Mouse (Mus musculus): Measurements from ENCODE around the gene Usp7. TPM values are rescaled to one million over a fixed set of nuclear protein-coding genes. Genes with fewer than 3 reads are reported as not detected.
A peak's percentile ranks its signal among the peaks of the same experiment; 100 is the strongest.
"Not testable (repeated sequence)": the region's sequence is repeated elsewhere in the genome, so short reads cannot be mapped to it uniquely, and the experiment has no call there.

Gene Usp7
- polyA plus RNA-seq, 1 experiment from 2014 or later: 30.3 TPM

DNA sequence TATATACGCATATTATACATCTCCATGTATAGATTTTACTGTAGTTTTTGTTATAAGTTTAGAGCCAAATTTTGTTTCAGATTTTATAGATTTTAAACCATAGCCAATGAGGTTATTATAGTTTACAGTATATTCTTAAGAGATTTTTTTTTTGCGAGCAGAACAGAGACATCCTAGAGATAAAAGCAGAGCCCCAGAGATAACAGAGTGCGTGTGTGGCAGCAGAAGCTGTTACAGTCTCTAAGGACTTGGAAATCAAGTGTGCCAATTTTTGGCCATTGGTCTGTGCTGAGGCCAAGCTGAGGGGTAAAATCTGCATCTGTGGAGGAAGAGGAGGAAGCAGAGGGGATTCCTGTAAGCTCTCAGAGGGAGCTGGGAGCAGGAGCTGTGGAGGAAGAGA lies 11.9 kb downstream of the Usp7 start:
- 92% methylated on average over 3 of the region's 3 CpGs for WGBS
- no peak for ATAC-seq
- H3K4me2 ChIP-seq (replicated peaks): no peak overlapping the region
- no peak overlapping the region for H3K4me3 ChIP-seq (replicated peaks)
- no peaks in the 10 kb centered on the region for H3K9me3 ChIP-seq
- H3K36me3 ChIP-seq: no peaks in the 10 kb centered on the region
- H3K27me3 ChIP-seq: no peaks in the 10 kb centered on the region
- H3K9ac ChIP-seq (replicated peaks): no peak overlapping the region
- 0 out of 2 replicates have a peak, but pooled peaks cover 3% of the 10 kb centered on the region for H3K4me1 ChIP-seq (replicated peaks)
- H3K27ac ChIP-seq: no peak overlapping the region

DNA sequence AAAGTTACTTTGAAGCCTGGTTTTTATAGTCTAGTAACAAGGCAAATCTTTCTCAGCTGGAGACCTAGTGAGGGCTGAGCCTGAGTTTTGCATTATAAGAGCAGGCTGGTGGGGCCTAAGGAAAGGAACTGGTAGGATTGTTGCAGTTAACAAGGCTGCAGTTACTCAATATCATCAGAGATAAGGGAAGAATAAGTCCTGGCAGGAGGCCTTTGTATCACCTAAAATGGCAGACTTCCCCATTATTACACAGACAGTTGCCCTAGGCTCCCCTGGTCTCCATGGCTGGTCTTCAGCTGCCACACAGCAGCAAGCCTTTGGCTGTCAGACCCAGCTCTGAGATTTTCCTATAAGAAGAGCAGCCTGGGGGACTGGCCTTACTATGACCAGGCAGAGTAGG lies 13.4 kb downstream of the Usp7 start:
- Histone ChIP-seq H3K27me3 (no peaks in the 10 kb centered on the region), H3K9me3 (no peaks in the 10 kb centered on the region), H3K27ac (no peak overlapping the region), H3K36me3 (no peaks in the 10 kb centered on the region), H3K4me2 (replicated peaks) (no peak overlapping the region), H3K4me1 (replicated peaks) (0 out of 2 replicates have a peak, but pooled peaks cover 3% of the 10 kb centered on the region), H3K4me3 (replicated peaks) (no peak overlapping the region), H3K9ac (replicated peaks) (no peak overlapping the region)
- ATAC-seq: no peak

DNA sequence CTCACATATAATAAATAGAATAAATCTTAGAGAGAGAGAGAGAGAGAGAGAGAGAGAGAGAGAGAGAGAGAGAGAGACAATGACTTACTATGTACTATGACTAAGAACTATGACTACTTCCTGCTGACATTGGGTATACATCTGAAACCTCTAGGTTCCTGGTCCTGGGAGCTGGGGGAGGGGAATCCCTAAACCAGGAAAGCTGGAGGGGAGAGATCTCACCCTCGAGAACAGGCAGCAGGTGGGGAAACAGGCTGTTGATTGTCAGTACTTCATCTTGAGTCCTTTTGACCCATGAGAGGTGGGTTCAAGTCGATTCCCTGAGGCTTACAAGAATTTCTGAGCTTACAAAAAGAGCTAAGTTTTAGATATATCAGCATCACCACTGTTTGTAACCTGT lies 14.9 kb downstream of the Usp7 start:
- Histone ChIP-seq H3K9me3 (no peaks in the 10 kb centered on the region), H3K4me2 (replicated peaks) (no peak overlapping the region), H3K4me1 (replicated peaks) (0 out of 2 replicates have a peak, but pooled peaks cover 3% of the 10 kb centered on the region), H3K36me3 (no peaks in the 10 kb centered on the region), H3K27ac (no peak overlapping the region), H3K9ac (replicated peaks) (no peak overlapping the region), H3K27me3 (no peaks in the 10 kb centered on the region), H3K4me3 (replicated peaks) (no peak overlapping the region)
- no peak for ATAC-seq
- WGBS: 74% methylated on average over 2 of the region's 2 CpGs

DNA sequence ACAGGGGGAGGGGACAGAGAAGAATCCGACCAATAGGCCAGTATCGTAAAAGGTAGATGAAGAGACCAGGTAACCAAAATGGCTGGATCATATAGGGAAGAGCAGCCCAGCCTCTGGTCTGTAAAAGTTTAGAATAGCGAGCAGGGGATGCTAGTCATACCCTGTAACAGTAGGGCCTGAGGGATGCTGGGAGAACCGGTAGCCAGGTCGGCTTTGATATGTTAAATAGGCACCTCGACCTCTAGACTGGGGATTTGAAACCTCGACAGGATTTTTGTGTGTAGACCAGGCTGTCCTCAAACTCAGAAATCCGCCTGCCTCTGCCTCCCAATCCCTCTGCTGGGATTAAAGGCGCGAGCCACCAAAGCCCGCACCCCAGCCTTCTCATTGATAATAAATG lies 15.5 kb downstream of the Usp7 start:
- no peaks in the 10 kb centered on the region for H3K9me3 ChIP-seq
- H3K4me1 ChIP-seq (replicated peaks): 0 out of 2 replicates have a peak, but pooled peaks cover 3% of the 10 kb centered on the region
- no peak overlapping the region for H3K9ac ChIP-seq (replicated peaks)
- ATAC-seq: no peak
- H3K27me3 ChIP-seq: no peaks in the 10 kb centered on the region
- H3K36me3 ChIP-seq: no peaks in the 10 kb centered on the region
- no peak overlapping the region for H3K27ac ChIP-seq
- H3K4me2 ChIP-seq (replicated peaks): no peak overlapping the region
- H3K4me3 ChIP-seq (replicated peaks): no peak overlapping the region
- 92% methylated on average over 11 of the region's 11 CpGs for whole genome bisulfite sequencing

DNA sequence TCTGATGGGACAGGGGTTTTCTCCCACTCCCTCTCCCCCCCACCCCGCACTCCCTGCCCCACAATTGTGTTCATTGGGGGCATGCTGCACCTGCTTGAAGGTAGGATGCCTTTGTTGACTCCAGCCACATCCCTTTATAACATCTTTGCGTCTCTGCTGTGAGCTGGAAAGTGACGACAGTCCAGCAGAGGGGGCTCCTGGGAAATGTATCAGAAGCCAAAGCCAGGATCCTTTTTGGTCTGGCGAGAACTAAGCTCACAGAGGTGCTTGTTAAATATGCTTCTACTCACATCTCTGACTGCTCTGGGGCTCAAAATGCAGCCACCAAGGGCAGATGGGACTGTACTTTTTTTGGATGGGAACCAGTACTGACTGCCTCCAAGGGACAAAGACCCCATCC lies 21.0 kb downstream of the Usp7 start:
- Histone ChIP-seq H3K9ac (replicated peaks) (no peak overlapping the region), H3K27ac (no peak overlapping the region), H3K4me3 (replicated peaks) (no peak overlapping the region), H3K36me3 (no peaks in the 10 kb centered on the region), H3K4me2 (replicated peaks) (no peak overlapping the region), H3K9me3 (no peaks in the 10 kb centered on the region), H3K4me1 (replicated peaks) (no peaks in the 10 kb centered on the region), H3K27me3 (no peaks in the 10 kb centered on the region)
- no peak for ATAC-seq
- 36% methylated on average over 4 of the region's 4 CpGs for WGBS

DNA sequence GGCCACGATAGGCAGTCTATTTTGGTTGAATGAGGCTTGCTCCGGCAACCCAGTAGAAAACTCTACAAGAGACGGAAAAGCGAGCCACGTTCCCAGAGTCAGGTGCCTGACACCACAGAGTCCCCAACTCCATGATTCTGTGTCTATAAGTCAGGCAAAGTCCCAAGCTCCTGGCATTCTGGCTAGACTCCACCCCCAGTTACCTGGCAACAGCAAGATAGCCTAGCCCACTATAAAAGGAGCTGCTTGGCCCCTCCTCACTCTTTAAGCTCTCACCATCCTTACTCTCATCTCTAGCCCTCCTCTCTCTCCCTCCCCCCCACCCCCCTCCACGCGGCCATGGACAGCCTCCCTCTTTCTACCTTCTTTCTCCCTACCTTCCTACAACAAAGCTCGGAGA lies 21.8 kb downstream of the Usp7 start:
- H3K9me3 ChIP-seq; ATAC-seq; H3K4me2 ChIP-seq (replicated peaks); H3K27me3 ChIP-seq; H3K4me3 ChIP-seq (replicated peaks); H3K27ac ChIP-seq; H3K4me1 ChIP-seq (replicated peaks); H3K36me3 ChIP-seq; H3K9ac ChIP-seq (replicated peaks): not testable (repeated sequence)
- WGBS: 60% methylated on average over 8 of the region's 8 CpGs

DNA sequence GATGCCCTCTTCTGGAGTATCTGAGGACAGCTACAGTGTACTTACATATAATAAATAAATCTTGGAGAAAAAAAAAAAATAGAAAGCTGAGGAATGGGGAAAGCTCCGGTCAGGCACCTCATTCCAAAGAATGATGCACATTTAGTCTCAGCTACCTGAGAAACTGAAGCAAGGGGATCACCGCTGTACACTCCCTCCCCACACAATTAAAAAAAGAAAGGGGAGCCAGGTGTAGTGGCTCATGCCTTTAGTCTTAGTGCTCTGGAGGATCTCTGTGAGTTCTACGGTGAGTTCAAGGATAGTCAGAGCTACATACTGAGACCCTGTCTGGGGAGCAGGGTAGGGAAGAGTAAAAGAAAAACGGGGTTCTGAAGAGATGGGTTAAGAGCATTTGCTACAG lies 22.6 kb downstream of the Usp7 start:
- Histone ChIP-seq H3K4me3 (replicated peaks) (no peak overlapping the region), H3K4me1 (replicated peaks) (no peaks in the 10 kb centered on the region), H3K9ac (replicated peaks) (no peak overlapping the region), H3K9me3 (no peaks in the 10 kb centered on the region), H3K4me2 (replicated peaks) (no peak overlapping the region), H3K27me3 (no peaks in the 10 kb centered on the region), H3K27ac (no peak overlapping the region), H3K36me3 (no peaks in the 10 kb centered on the region)
- peak; percentile 14; the same call in 1 of the 2 replicates for ATAC-seq
- 61% methylated on average over 4 of the region's 4 CpGs for WGBS

DNA sequence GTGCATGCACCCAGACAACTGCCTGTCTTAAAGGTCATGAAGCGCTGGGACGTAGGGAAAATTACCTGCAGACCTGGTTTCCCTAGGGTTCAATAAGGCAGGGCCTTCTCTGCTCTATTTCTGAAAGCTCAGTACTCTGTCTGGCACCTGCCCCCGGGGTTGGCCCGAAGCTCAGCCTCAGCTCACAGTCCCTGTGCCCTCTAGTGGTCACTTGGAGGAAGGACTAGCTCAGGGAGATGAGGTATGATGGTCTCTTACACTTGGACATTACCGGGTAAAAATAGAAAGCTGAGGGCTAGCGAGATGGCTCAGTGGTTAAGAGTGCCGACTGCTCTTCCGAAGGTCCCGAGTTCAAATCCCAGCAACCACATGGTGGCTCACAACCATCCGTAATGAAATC lies 23.0 kb downstream of the Usp7 start:
- 18% methylated on average over 10 of the region's 10 CpGs for WGBS

DNA sequence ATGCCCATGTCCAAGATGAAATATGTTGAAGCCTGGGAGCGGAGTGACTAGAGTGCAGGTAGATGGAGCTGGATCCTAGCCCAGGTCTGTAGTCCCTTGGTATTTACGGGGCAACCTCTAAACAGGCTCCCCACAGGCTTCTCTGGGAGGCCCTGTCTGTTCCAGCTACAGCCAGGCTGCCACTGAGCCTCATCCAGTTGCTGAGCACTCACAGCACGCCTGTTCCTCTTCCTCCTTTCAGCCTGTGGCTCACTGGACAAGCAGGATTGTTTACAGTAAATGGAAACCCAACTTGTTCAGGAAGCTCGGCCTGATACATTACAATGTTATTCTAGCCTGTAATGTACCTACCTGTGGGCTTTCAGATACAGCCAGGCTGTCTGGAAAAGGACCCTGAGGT lies 23.5 kb downstream of the Usp7 start:
- Histone ChIP-seq H3K4me1 (replicated peaks) (peaks cover 7% of the 10 kb centered on the region; the same call in 1 of the 2 replicates), H3K4me2 (replicated peaks) (no peak overlapping the region), H3K27me3 (no peaks in the 10 kb centered on the region), H3K4me3 (replicated peaks) (no peak overlapping the region), H3K9me3 (no peaks in the 10 kb centered on the region), H3K27ac (no peak overlapping the region), H3K36me3 (no peaks in the 10 kb centered on the region), H3K9ac (replicated peaks) (no peak overlapping the region)
- 75% methylated on average over 4 of the region's 4 CpGs for WGBS
- ATAC-seq: no peak

More for the DNA sequence above, 23.0 kb downstream of the Usp7 start:
- no peaks in the 10 kb centered on the region for H3K9me3 ChIP-seq
- H3K4me2 ChIP-seq (replicated peaks): no peak overlapping the region
- H3K36me3 ChIP-seq: no peaks in the 10 kb centered on the region
- no peak overlapping the region for H3K27ac ChIP-seq
- H3K4me3 ChIP-seq (replicated peaks): no peak overlapping the region
- no peaks in the 10 kb centered on the region for H3K27me3 ChIP-seq
- peaks cover 3% of the 10 kb centered on the region; the same call in 1 of the 2 replicates for H3K4me1 ChIP-seq (replicated peaks)
- H3K9ac ChIP-seq (replicated peaks): no peak overlapping the region
- peak; percentile 76 for ATAC-seq

DNA sequence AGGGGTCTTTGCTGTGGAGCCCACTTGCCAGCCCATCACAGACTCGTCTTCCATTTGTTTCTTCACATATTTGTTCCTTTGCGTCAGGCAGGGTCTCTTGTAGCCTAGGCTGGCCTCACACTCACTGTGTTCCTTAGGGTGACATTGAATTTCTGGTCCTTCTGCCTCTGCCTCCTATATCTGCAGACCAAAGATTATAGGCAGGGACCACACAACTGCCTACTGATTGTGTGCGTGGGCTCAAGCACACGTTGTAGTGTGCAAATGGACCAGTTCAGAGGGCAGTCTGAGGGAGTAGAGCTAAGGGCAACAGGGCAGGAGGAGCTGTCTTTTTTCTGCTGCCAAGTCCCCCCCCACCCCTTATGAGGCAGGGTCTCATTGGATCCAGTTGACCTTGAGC lies 24.0 kb downstream of the Usp7 start:
- Histone ChIP-seq H3K4me2 (replicated peaks) (no peak overlapping the region), H3K9ac (replicated peaks) (no peak overlapping the region), H3K4me3 (replicated peaks) (no peak overlapping the region), H3K36me3 (no peaks in the 10 kb centered on the region), H3K27me3 (no peaks in the 10 kb centered on the region), H3K9me3 (no peaks in the 10 kb centered on the region), H3K4me1 (replicated peaks) (peaks cover 7% of the 10 kb centered on the region; the same call in 1 of the 2 replicates), H3K27ac (no peak overlapping the region)
- ATAC-seq: no peak
- 84% methylated on average over 4 of the region's 4 CpGs for WGBS

DNA sequence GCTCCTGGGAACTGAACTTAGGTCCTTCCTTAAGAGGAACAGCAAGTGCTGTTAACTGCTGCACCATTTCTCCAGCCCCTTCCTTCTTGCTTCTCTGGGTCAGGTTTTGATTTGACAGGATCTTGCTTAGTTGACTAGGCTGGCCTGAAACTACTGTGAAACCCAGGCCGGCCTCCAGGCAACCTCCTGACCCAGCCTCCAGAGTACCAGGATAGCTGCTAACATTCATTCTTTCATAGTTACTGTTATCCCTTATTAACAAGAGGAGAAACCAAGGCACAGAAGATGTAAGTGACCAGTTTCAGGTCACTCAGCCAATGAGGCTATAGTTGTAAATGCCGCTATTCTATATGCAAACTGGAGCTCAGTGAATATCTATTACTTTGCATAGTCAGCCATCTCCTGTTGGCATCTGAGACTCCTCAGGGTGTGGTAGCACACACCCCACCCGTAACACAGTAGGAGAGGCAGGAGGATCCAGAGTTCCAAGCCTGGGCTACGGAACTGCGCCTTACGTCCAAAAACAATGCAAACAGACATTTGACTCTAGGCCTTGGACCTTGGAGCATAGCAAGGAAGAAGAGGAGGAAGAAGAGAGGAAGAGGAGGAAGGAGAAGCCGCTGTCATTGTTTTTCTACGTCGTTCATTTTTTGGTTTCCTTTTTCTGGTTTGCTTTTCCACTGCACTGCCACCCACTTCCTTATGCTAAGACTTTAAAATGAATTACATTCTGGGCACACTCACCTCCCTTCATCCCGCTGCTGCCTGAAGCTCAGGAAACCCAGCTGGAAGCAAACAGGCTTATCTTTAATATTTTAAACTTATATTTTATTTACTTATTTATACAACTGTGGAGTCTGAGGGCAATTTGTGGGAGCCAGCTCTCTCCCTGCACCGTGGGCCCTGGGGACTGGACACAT lies 24.7 kb downstream of the Usp7 start:
- Histone ChIP-seq H3K27me3 (no peaks in the 10 kb centered on the region), H3K36me3 (no peaks in the 10 kb centered on the region), H3K4me1 (replicated peaks) (peaks cover 7% of the 10 kb centered on the region; the same call in 1 of the 2 replicates), H3K9me3 (no peaks in the 10 kb centered on the region), H3K4me3 (replicated peaks) (no peak overlapping the region), H3K27ac (no peak overlapping the region), H3K4me2 (replicated peaks) (no peak overlapping the region), H3K9ac (replicated peaks) (no peak overlapping the region)
- ATAC-seq: no peak
- 87% methylated on average over 11 of the region's 11 CpGs for WGBS

DNA sequence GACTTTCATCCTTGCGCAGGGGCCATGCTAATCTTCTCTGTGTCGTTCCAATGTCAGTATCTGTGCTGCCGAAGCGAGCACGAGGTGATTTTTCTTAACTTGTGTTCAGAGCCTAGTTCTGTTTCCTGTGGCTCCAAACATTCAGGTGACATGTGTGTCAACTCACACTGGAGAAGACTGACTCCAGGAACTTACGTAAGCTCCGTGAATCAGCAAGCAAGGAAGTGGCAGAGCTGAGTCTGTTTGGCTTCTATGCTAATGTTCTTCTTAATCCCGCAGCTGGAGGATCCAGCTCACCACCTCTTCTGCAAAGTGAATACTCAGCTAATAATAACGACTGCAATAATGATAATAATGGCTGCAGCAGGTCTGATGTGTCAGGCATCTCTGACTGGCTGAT lies 25.9 kb downstream of the Usp7 start:
- H3K9me3 ChIP-seq: no peaks in the 10 kb centered on the region
- H3K4me1 ChIP-seq (replicated peaks): peaks cover 7% of the 10 kb centered on the region; the same call in 1 of the 2 replicates
- no peak overlapping the region for H3K27ac ChIP-seq
- H3K27me3 ChIP-seq: no peaks in the 10 kb centered on the region
- WGBS: 43% methylated on average over 9 of the region's 9 CpGs
- H3K9ac ChIP-seq (replicated peaks): no peak overlapping the region
- no peak overlapping the region for H3K4me3 ChIP-seq (replicated peaks)
- no peak overlapping the region for H3K4me2 ChIP-seq (replicated peaks)
- no peak for ATAC-seq
- H3K36me3 ChIP-seq: no peaks in the 10 kb centered on the region

All from midbrain, embryonic 13.5 days (tissue).